Mouse (Mus musculus): ENCODE results near the gene Mal. TPM values are rescaled to one million over a fixed set of nuclear protein-coding genes. Genes with fewer than 3 reads are reported as not detected.

Gene Mal
- not detected in 2 replicates for polyA plus RNA-seq (2015; fragmentation: Nextera tagmentation; extraction: Ambion mirVana)

DNA sequence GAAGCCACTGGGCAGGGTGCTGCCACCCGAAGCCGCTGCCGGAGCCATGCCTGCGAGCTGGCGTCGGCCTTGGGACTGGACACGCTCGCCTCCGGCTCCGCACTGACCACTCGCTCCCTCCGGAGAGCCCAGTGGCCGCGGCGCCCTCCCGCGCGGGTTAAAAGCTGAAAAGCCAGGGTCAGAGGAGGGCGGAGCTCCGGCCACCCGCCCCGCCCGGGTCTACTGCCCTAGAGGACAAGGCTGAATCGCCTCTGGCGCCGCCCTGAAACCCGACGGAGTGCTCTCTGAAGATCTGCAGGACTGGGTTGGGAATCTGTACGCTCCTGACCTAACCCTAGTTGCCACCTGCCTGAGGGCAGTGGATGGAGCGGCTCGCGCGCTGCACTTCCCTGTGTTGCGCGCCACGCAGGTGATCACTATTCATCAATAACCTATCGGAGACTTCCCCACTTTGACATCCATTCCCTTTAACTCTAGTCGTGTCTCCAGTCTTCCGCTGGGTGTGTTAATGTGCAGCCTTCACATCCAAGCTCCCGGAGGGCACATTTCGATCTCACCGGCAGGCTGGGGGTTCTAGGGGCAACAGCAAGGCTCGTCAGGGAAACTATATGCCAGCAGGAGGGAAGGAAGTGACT, at the start of gene Mal:
TSS of gene Mal (minus strand) at position 610 of the 635 bp plus-strand sequence.
- WGBS (ENCODE audit: insufficient replicate concordance), result 1% methylated on average over 43 of the region's 43 CpGs
- 0 out of 2 replicates have a peak, but pooled peaks have one; percentile 16 for ATAC-seq (ENCODE audit: low read depth)

DNA sequence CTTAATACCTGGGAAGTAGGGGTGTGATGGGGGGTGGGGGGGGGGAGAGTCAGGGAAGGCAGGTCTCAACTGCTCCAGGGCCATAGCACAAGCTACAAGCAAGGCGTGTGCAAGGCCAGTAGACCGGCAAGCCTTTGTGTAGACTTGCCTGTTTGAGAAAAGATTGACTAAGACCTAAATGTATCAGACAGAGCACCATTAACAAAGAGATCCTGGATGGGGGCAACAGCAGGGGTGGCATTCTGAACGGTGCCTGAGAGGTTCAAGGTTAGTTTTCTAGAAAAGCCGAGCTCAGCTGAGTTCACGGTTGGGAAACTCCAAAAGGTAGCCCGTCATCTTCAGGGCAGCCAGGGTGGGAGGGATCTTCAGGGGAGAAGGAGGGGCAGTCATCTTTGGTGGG, 48.8 kb upstream of the Mal start:
- Histone ChIP-seq H3K4me2 (ENCODE audit: low read depth, low read length) (no peak overlapping the region), H3K27me3 (ENCODE audit: control insufficient read depth, insufficient read depth, low read depth, low read length) (no peaks in the 10 kb centered on the region), H3K36me3 (ENCODE audit: control insufficient read depth, insufficient read depth) (no peaks in the 10 kb centered on the region), H3K4me3 (ENCODE audit: low read depth, low read length) (no peak overlapping the region), H3K27ac (ENCODE audit: low read length) (no peak overlapping the region), H3K9me3 (replicated peaks; ENCODE audit: control insufficient read depth, low read length) (no peaks in the 10 kb centered on the region), H3K4me1 (ENCODE audit: control insufficient read depth, low read depth, low read length) (no peaks in the 10 kb centered on the region), H3K9ac (ENCODE audit: low read depth, low read length) (no peak overlapping the region)
- ATAC-seq (ENCODE audit: low read depth), result no peak
- WGBS (ENCODE audit: insufficient replicate concordance), result 65% methylated on average over 6 of the region's 6 CpGs

More for the DNA sequence above, at the start of gene Mal:
- H3K9ac ChIP-seq (ENCODE audit: low read depth, low read length), result no peak within 1 kb of the TSS
- peak within 1 kb of the TSS; percentile 44 for H3K4me2 ChIP-seq (ENCODE audit: low read depth, low read length)
- no peaks in the 10 kb centered on the region for H3K36me3 ChIP-seq (ENCODE audit: control insufficient read depth, insufficient read depth)
- no peaks in the 10 kb centered on the region for H3K9me3 ChIP-seq (replicated peaks; ENCODE audit: control insufficient read depth, low read length)
- H3K27me3 ChIP-seq (ENCODE audit: control insufficient read depth, insufficient read depth, low read depth, low read length), result peaks cover 53% of the 10 kb centered on the region
- H3K27ac ChIP-seq (ENCODE audit: low read length), result no peak within 1 kb of the TSS
- H3K4me1 ChIP-seq (ENCODE audit: control insufficient read depth, low read depth, low read length), result no peaks in the 10 kb centered on the region
- peak within 1 kb of the TSS; percentile 10 for H3K4me3 ChIP-seq (ENCODE audit: low read depth, low read length)

DNA sequence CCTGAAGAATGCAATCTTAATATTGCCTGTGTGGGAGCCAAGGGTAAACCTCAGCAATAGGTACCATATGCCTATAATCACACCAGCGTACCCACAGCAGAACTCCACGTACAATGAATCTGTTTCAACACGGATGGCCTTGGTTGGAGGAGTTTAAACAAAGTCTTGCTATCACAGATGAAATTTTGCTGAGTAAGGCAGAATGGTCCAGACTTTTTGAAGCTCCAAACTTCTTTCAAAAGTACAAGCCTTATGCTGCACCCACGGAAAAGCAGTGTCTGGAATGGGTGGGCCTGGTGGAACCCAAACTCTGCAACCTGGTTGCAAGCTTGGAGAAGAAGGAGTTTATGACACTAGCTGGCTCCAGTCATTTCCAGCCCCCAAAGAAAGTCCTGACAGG, 32.7 kb upstream of the Mal start:
- H3K4me3 ChIP-seq (ENCODE audit: low read depth, low read length), result no peak overlapping the region
- H3K4me1 ChIP-seq (ENCODE audit: control insufficient read depth, low read depth, low read length), result no peaks in the 10 kb centered on the region
- H3K27ac ChIP-seq (ENCODE audit: low read length), result no peak overlapping the region
- H3K36me3 ChIP-seq (ENCODE audit: control insufficient read depth, insufficient read depth), result no peaks in the 10 kb centered on the region
- WGBS (ENCODE audit: insufficient replicate concordance), result 52% methylated on average over 4 of the region's 4 CpGs
- H3K9me3 ChIP-seq (replicated peaks; ENCODE audit: control insufficient read depth, low read length), result no peaks in the 10 kb centered on the region
- ATAC-seq (ENCODE audit: low read depth), result no peak
- H3K9ac ChIP-seq (ENCODE audit: low read depth, low read length), result no peak overlapping the region
- H3K27me3 ChIP-seq (ENCODE audit: control insufficient read depth, insufficient read depth, low read depth, low read length), result no peaks in the 10 kb centered on the region; the same call in 1 of the 2 replicates
- H3K4me2 ChIP-seq (ENCODE audit: low read depth, low read length), result no peak overlapping the region

DNA sequence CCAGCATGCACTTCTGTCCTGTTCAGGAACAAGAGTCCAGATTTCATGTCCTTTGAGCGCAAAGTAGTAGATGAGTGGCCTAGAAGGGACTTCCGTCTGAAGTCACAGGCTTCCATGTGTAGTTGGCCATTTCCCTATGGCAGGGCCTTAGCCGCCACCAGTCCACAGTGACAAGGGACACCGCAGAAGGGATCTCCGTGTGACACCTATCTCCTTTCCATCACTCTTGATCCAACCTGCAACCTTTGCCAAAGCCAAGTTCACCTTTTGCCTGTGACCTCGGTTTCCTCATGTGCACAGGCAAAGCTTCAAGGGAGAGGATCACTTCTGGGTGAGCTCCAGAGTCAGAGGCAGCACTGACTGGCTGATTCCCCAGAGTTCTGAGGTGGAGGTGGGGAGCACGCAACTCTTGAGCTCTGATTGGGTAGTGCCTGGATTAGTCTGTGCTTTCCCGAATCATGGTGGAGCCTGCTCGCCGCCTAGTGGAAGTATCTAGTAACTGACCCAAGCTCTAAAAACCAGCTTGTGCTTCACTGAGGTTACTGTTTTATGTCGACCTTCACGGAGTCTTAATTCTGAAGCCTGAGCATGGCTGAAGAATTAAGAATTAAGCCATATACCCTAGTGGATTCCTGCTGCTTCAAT, 27.3 kb upstream of the Mal start:
- 37% methylated on average over 12 of the region's 12 CpGs for WGBS (ENCODE audit: insufficient replicate concordance)
- no peak for ATAC-seq (ENCODE audit: low read depth)

DNA sequence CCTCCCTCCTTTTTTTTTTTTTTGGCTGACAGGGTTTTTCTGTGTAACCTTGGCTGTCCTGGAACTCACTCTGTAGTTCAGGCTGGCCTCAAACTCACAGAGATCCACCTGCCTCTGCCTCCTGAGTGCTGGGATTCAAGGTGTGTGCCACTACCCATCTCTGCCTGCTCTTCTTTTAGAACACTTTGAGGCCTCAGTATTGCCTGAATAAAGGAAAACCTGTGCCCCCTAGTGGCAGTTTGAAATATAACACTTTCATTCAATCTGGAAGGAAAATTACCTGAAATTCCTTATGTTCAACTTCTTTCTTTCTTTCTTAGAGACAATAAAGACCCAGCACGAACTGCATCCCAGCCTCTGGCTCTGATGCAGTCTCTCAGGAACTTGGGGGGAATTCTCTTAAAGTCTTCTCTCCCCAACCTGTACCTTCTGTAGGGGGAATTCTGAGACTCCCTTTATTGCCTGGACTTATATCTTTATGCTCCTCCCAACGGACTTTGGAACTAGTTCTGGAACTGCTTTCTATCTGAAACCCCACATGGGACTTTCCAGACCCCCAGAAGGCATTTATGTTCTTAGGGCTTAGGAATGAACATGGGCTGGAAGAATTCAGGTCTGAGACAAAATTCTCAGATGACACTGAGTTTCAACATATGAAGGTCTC, 11.5 kb upstream of the Mal start:
- Histone ChIP-seq H3K36me3 (ENCODE audit: control insufficient read depth, insufficient read depth) (no peaks in the 10 kb centered on the region), H3K4me2 (ENCODE audit: low read depth, low read length) (no peak overlapping the region), H3K27ac (ENCODE audit: low read length) (no peak overlapping the region), H3K9me3 (replicated peaks; ENCODE audit: control insufficient read depth, low read length) (no peaks in the 10 kb centered on the region), H3K4me1 (ENCODE audit: control insufficient read depth, low read depth, low read length) (no peaks in the 10 kb centered on the region), H3K9ac (ENCODE audit: low read depth, low read length) (no peak overlapping the region), H3K27me3 (ENCODE audit: control insufficient read depth, insufficient read depth, low read depth, low read length) (no peaks in the 10 kb centered on the region), H3K4me3 (ENCODE audit: low read depth, low read length) (no peak overlapping the region)
- no peak for ATAC-seq (ENCODE audit: low read depth)
- WGBS (ENCODE audit: insufficient replicate concordance), result 7% methylated on average over 2 of the region's 2 CpGs

More for the DNA sequence above, 27.3 kb upstream of the Mal start:
- Histone ChIP-seq H3K27ac (ENCODE audit: low read length) (no peak overlapping the region), H3K27me3 (ENCODE audit: control insufficient read depth, insufficient read depth, low read depth, low read length) (no peaks in the 10 kb centered on the region; the same call in 1 of the 2 replicates), H3K4me2 (ENCODE audit: low read depth, low read length) (no peak overlapping the region), H3K36me3 (ENCODE audit: control insufficient read depth, insufficient read depth) (no peaks in the 10 kb centered on the region), H3K9me3 (replicated peaks; ENCODE audit: control insufficient read depth, low read length) (no peaks in the 10 kb centered on the region), H3K4me3 (ENCODE audit: low read depth, low read length) (no peak overlapping the region), H3K4me1 (ENCODE audit: control insufficient read depth, low read depth, low read length) (no peaks in the 10 kb centered on the region), H3K9ac (ENCODE audit: low read depth, low read length) (no peak overlapping the region)

DNA sequence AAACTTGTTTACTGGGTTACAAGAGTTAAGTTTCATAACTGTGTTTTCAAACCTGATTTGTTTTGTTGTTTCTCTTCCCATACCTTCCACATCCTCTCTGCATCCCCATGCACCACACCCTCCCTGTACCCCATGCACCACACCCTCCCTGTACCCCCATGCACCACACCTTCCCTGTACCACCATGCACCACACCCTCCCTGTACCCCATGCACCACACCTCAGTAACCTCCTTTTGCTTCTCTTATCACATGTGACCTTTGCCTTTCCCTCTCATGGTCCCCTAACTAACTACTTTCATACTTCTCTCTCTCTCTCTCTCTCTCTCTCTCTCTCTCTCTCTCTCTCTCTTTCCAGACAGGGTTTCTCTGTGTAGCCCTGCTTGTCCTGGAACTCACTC, 10.5 kb upstream of the Mal start:
- Histone ChIP-seq H3K9me3 (replicated peaks; ENCODE audit: control insufficient read depth, low read length) (no peaks in the 10 kb centered on the region), H3K36me3 (ENCODE audit: control insufficient read depth, insufficient read depth) (no peaks in the 10 kb centered on the region), H3K27ac (ENCODE audit: low read length) (no peak overlapping the region), H3K4me1 (ENCODE audit: control insufficient read depth, low read depth, low read length) (no peaks in the 10 kb centered on the region), H3K9ac (ENCODE audit: low read depth, low read length) (no peak overlapping the region), H3K4me3 (ENCODE audit: low read depth, low read length) (no peak overlapping the region), H3K27me3 (ENCODE audit: control insufficient read depth, insufficient read depth, low read depth, low read length) (no peaks in the 10 kb centered on the region), H3K4me2 (ENCODE audit: low read depth, low read length) (no peak overlapping the region)
- no peak for ATAC-seq (ENCODE audit: low read depth)

DNA sequence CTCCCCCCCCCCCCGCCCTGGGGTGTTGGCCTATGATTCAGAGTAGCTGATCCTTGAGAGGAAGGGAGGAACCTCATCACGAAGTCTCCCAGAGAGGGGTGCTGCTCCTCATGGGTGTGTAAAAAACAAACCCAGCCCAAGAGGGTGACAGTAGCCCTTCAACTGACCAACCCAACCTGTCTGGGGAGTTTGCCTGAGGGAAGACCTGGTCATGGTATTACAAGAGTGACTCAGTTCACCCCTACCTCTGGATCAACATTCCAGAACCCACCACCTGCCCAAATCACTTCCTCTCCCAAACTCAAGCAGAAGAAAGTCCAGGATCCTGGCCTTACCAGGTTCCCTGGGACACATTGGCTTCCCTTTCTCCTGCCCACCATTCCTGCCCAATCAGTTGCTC, 6.2 kb upstream of the Mal start:
- WGBS (ENCODE audit: insufficient replicate concordance), result 0% methylated on average over 2 of the region's 2 CpGs
- H3K27ac ChIP-seq (ENCODE audit: low read length), result no peak overlapping the region
- H3K4me2 ChIP-seq (ENCODE audit: low read depth, low read length), result no peak overlapping the region
- no peaks in the 10 kb centered on the region for H3K4me1 ChIP-seq (ENCODE audit: control insufficient read depth, low read depth, low read length)
- no peaks in the 10 kb centered on the region for H3K9me3 ChIP-seq (replicated peaks; ENCODE audit: control insufficient read depth, low read length)
- H3K27me3 ChIP-seq (ENCODE audit: control insufficient read depth, insufficient read depth, low read depth, low read length), result peaks cover 3% of the 10 kb centered on the region
- ATAC-seq (ENCODE audit: low read depth), result no peak
- no peaks in the 10 kb centered on the region for H3K36me3 ChIP-seq (ENCODE audit: control insufficient read depth, insufficient read depth)
- no peak overlapping the region for H3K9ac ChIP-seq (ENCODE audit: low read depth, low read length)
- no peak overlapping the region for H3K4me3 ChIP-seq (ENCODE audit: low read depth, low read length)

DNA sequence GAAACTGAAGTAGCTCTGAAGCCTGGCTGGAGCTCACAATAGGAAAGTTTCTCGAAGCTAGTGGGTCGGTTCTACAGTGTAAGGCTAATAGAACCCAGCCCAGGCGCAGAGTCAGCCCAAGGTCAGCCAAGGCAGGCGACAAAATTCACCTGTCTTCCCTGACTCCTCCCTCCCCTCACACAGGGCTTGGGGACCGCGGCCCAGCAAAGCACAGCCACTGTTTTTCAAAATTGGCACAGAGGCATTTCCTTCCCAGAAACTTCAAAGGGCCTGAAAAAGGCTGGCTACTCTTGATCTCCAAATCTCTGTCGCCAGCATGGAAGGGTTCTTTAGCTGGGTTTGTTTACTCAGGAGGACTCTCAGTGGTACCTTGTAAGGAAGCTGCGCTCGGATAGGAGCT, 1.1 kb downstream of the Mal start:
- WGBS (ENCODE audit: insufficient replicate concordance), result 5% methylated on average over 9 of the region's 9 CpGs
- Histone ChIP-seq H3K9me3 (replicated peaks; ENCODE audit: control insufficient read depth, low read length) (no peaks in the 10 kb centered on the region), H3K4me1 (ENCODE audit: control insufficient read depth, low read depth, low read length) (no peaks in the 10 kb centered on the region), H3K4me2 (ENCODE audit: low read depth, low read length) (no peak overlapping the region), H3K27ac (ENCODE audit: low read length) (no peak overlapping the region), H3K9ac (ENCODE audit: low read depth, low read length) (no peak overlapping the region), H3K36me3 (ENCODE audit: control insufficient read depth, insufficient read depth) (no peaks in the 10 kb centered on the region), H3K27me3 (ENCODE audit: control insufficient read depth, insufficient read depth, low read depth, low read length) (peaks cover 53% of the 10 kb centered on the region), H3K4me3 (ENCODE audit: low read depth, low read length) (no peak overlapping the region)
- no peak for ATAC-seq (ENCODE audit: low read depth)

DNA sequence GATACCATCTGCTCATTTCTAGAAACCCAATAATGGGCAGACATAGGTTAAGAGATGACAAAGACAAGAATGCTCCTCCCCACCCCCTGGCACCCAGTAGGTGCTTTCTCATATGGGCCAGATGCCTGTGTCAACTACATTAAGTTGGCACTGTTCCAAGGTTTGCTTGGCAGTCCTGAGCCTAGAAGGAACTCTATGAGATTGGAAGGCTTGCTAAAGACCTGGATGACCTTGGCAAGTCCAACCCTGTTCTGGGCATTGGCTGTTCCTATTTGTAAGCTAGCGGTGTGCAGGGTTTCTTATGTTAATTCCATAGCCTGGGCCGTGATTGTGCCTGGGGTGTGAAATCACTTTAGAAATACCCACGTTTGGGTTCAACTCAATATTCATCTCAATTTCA, 1.7 kb downstream of the Mal start:
- Histone ChIP-seq H3K36me3 (ENCODE audit: control insufficient read depth, insufficient read depth) (no peaks in the 10 kb centered on the region), H3K9ac (ENCODE audit: low read depth, low read length) (no peak overlapping the region), H3K27me3 (ENCODE audit: control insufficient read depth, insufficient read depth, low read depth, low read length) (peaks cover 55% of the 10 kb centered on the region), H3K27ac (ENCODE audit: low read length) (no peak overlapping the region), H3K9me3 (replicated peaks; ENCODE audit: control insufficient read depth, low read length) (no peaks in the 10 kb centered on the region), H3K4me1 (ENCODE audit: control insufficient read depth, low read depth, low read length) (no peaks in the 10 kb centered on the region), H3K4me3 (ENCODE audit: low read depth, low read length) (no peak overlapping the region), H3K4me2 (ENCODE audit: low read depth, low read length) (no peak overlapping the region)
- WGBS (ENCODE audit: insufficient replicate concordance), result 38% methylated on average over 3 of the region's 3 CpGs
- no peak for ATAC-seq (ENCODE audit: low read depth)
